Mouse (Mus musculus) erythroblast, embryonic 14.5 days (primary cell): ENCODE data around the gene Lmo3.

Experiments used
- GATA1 ChIP-seq: IDR thresholded peaks from 2 replicates; pipeline ENCODE4 v1.6.1; 2012; ENCODE audit warnings: low read length, inconsistent platforms, mixed read lengths
- TAL1 ChIP-seq: IDR thresholded peaks from 3 replicates; pipeline ENCODE4 v1.6.1; 2012; ENCODE audit warnings: low read length, inconsistent platforms, mixed read lengths

DNA sequence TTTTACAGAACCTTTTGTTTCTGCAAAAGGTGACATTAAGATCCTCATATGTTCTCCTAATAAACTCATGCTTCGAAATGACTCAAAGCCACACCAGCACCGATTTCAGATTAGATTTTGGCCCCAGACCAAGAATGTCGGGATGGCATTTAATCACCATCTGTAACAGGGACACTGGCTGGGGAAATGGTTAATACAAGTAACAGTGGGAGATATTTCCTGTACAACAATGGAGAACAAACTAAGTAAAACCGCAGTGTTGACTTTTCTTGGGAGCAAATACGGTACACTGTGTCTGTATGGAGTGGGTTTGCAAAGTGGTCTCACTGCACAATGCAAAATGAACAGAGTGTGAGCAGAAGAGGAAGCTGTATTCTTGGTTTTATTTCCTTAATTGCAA is 217.7 kb downstream of the Lmo3 start:
- TF ChIP-seq GATA1 (no peak), TAL1 (no peak)
